Mouse (Mus musculus) embryonic facial prominence, embryonic 14.5 days (tissue): ENCODE data around the gene Sult6b2. TPM values are rescaled to one million over a fixed set of nuclear protein-coding genes. Genes with fewer than 3 reads are reported as not detected.
A peak's percentile ranks its signal among the peaks of the same experiment; 100 is the strongest.

ENCODE experiments used
- ATAC-seq: fragments of 200-750 bp; cut with Nextera tagmentation; 2 replicates; pipeline ENCODE4 v1.8.0; 2017; ENCODE audit warnings: low read depth, moderate number of reproducible peaks, moderate TSS enrichment
- DNase-seq: peaks from one replicate; pipeline ENCODE4 v3.0.0-alpha.2; 2015; ENCODE audit warnings: low spot score
- H3K27ac ChIP-seq: fragments of 300-500 bp; sonication (generic); replicated peaks from 2 replicates; pipeline ENCODE4 v1.5.1; 2014; ENCODE audit warnings: low read depth, mild to moderate bottlenecking, low read length, moderate library complexity
- H3K27me3 ChIP-seq: fragments of 300-500 bp; sonication (generic); replicated peaks from 2 replicates; pipeline ENCODE4 v1.6.1; 2014; ENCODE audit warnings: low read length; ENCODE audit not compliant: control insufficient read depth, insufficient read depth
- H3K36me3 ChIP-seq: fragments of 300-500 bp; sonication (generic); 2 replicates; pipeline ENCODE4 v1.6.1; 2014; ENCODE audit warnings: low read length, mixed read lengths; ENCODE audit not compliant: control insufficient read depth, insufficient read depth
- H3K4me1 ChIP-seq: fragments of 300-500 bp; sonication (generic); 2 replicates; pipeline ENCODE4 v1.6.1; 2014; ENCODE audit warnings: antibody characterized with exemption, low read length; ENCODE audit not compliant: control insufficient read depth, insufficient read depth
- H3K4me2 ChIP-seq: fragments of 300-500 bp; sonication (generic); 2 replicates; pipeline ENCODE4 v1.6.1; 2014; ENCODE audit warnings: low read depth, mild to moderate bottlenecking, low read length, moderate library complexity, mixed read lengths
- H3K4me3 ChIP-seq: fragments of 300-500 bp; sonication (generic); 2 replicates; pipeline ENCODE4 v1.5.1; 2014; ENCODE audit warnings: low read depth, mild to moderate bottlenecking, low read length
- H3K9ac ChIP-seq: fragments of 300-500 bp; sonication (generic); 2 replicates; pipeline ENCODE4 v1.6.1; 2014; ENCODE audit warnings: low read depth, mild to moderate bottlenecking, low read length, moderate library complexity, mixed read lengths
- H3K9me3 ChIP-seq: fragments of 300-500 bp; sonication (generic); 2 replicates; pipeline ENCODE4 v1.6.1; 2016; ENCODE audit warnings: low read length; ENCODE audit not compliant: control insufficient read depth
- WGBS: fragments of 180-500 bp; shearing (Covaris S2); extraction: QIAGEN DNeasy Blood & Tissue Kit; methylation state at CpG from one replicate; pipeline ENCODE4 v1.1.7; 2014; 5-methylcytosine and 5-hydroxymethylcytosine counted together
- polyA plus RNA-seq: library from polyadenylated mRNA; unstranded; fragments of >200 nt; fragmentation: Nextera tagmentation; extraction: Ambion mirVana; gene quantifications from 2 replicates; pipeline ENCODE4 v1.2.1, GENCODE M21; 2014

Gene Sult6b2
- polyA plus RNA-seq, 1 experiment from 2014 or later = not detected

DNA sequence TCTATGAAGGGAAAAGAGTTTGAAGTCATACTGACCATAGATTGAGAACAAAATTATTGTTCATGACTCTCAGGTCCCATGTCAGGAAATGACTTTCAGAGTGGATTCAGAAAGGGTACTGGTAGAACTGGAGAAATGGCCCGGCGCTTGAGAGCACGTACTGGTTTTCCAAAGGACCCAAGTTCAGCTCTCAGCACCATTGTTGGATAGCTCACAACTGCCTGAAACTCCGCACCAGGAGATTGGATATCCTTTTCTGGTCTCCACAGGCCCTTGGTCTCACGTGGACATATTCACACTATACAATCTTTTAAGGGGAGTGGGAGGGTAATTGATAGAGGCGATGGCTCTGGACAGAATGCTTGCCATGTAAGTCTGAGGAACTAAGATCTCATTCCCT lies 46.3 kb downstream of the Sult6b2 start:
- DNase-seq (no peak), ATAC-seq (no peak)
- H3K4me1 ChIP-seq = peaks cover 11% of the 10 kb centered on the region
- 93% methylated on average over 6 of the region's 6 CpGs for WGBS
- H3K9me3 ChIP-seq = no peaks in the 10 kb centered on the region
- peaks cover 10% of the 10 kb centered on the region for H3K27me3 ChIP-seq
- peak overlapping the region; percentile 84 for H3K4me3 ChIP-seq
- peak overlapping the region; percentile 90; the same call in 1 of the 2 replicates for H3K9ac ChIP-seq
- peaks cover 15% of the 10 kb centered on the region; the same call in 1 of the 2 replicates for H3K36me3 ChIP-seq
- H3K27ac ChIP-seq = no peak overlapping the region
- peak overlapping the region; percentile 78 for H3K4me2 ChIP-seq

GRCm38 (mm10) chr6:142757334-142757965 lies 46.9 kb downstream of the Sult6b2 start:
- Histone ChIP-seq H3K4me1 (peaks cover 11% of the 10 kb centered on the region), H3K36me3 (peaks cover 15% of the 10 kb centered on the region; the same call in 1 of the 2 replicates), H3K27ac (peak overlapping the region; percentile 72), H3K4me3 (peak overlapping the region; percentile 84), H3K4me2 (peak overlapping the region; percentile 78), H3K9ac (peak overlapping the region; percentile 90), H3K9me3 (no peaks in the 10 kb centered on the region), H3K27me3 (peaks cover 10% of the 10 kb centered on the region)
- peak; percentile 32 for DNase-seq
- ATAC-seq = no peak
- WGBS = 47% methylated on average over 10 of the region's 10 CpGs

GRCm38 (mm10) chr6:142756507-142757333 lies 47.6 kb downstream of the Sult6b2 start, which contains the start of gene Cmas:
TSS of gene Cmas (plus strand) at chr6:142756686.
- Histone ChIP-seq H3K4me3 (peak within 1 kb of the TSS; percentile 84), H3K27ac (peak within 1 kb of the TSS; percentile 72), H3K9ac (peak within 1 kb of the TSS; percentile 90), H3K4me1 (peaks cover 11% of the 10 kb centered on the region), H3K4me2 (peak within 1 kb of the TSS; percentile 78), H3K9me3 (no peaks in the 10 kb centered on the region), H3K36me3 (peaks cover 15% of the 10 kb centered on the region; the same call in 1 of the 2 replicates), H3K27me3 (peaks cover 10% of the 10 kb centered on the region)
- peak; percentile 98 for ATAC-seq
- DNase-seq = peak; percentile 95
- under 1% methylated on average over 28 of the region's 68 CpGs for WGBS

- DNase-seq = peak; percentile 27
- ATAC-seq = no peak
- no peak overlapping the region for H3K27ac ChIP-seq
- no peaks in the 10 kb centered on the region for H3K9me3 ChIP-seq
- H3K9ac ChIP-seq = no peak overlapping the region
- peaks cover 4% of the 10 kb centered on the region; the same call in 1 of the 2 replicates for H3K4me1 ChIP-seq
- H3K4me3 ChIP-seq = no peak overlapping the region
- WGBS = 35% methylated on average over 14 of the region's 14 CpGs
- peaks cover 10% of the 10 kb centered on the region for H3K27me3 ChIP-seq
- no peaks in the 10 kb centered on the region for H3K36me3 ChIP-seq
- no peak overlapping the region for H3K4me2 ChIP-seq
Observed at GRCm38 (mm10) chr6:142752331-142753246, 51.7 kb downstream of the Sult6b2 start.

- ATAC-seq = peak; percentile 41; the same call in 1 of the 2 replicates
- Histone ChIP-seq H3K9ac (no peak overlapping the region), H3K27me3 (peaks cover 10% of the 10 kb centered on the region), H3K9me3 (no peaks in the 10 kb centered on the region), H3K4me3 (no peak overlapping the region), H3K4me2 (no peak overlapping the region), H3K27ac (no peak overlapping the region), H3K36me3 (no peaks in the 10 kb centered on the region), H3K4me1 (0 out of 2 replicates have a peak, but pooled peaks cover 7% of the 10 kb centered on the region)
- 49% methylated on average over 9 of the region's 9 CpGs for WGBS
- no peak for DNase-seq
Observed at GRCm38 (mm10) chr6:142751365-142751764, 52.9 kb downstream of the Sult6b2 start.

- no peaks in the 10 kb centered on the region for H3K27me3 ChIP-seq
- peak; percentile 19 for DNase-seq
- no peak for ATAC-seq
- H3K27ac ChIP-seq = no peak overlapping the region
- no peaks in the 10 kb centered on the region for H3K36me3 ChIP-seq
- H3K4me3 ChIP-seq = no peak overlapping the region
- WGBS = 67% methylated on average over 8 of the region's 8 CpGs
- H3K4me1 ChIP-seq = 0 out of 2 replicates have a peak, but pooled peaks cover 5% of the 10 kb centered on the region
- no peak overlapping the region for H3K9ac ChIP-seq
- H3K9me3 ChIP-seq = no peaks in the 10 kb centered on the region; the same call in 1 of the 2 replicates
- H3K4me2 ChIP-seq = no peak overlapping the region
Observed at GRCm38 (mm10) chr6:142748057-142748708, 56.1 kb downstream of the Sult6b2 start.

GRCm38 (mm10) chr6:142747165-142747564 lies 57.1 kb downstream of the Sult6b2 start:
- Histone ChIP-seq H3K27ac (no peak overlapping the region), H3K27me3 (no peaks in the 10 kb centered on the region), H3K4me2 (no peak overlapping the region), H3K36me3 (no peaks in the 10 kb centered on the region), H3K4me3 (no peak overlapping the region), H3K4me1 (0 out of 2 replicates have a peak, but pooled peaks cover 5% of the 10 kb centered on the region), H3K9ac (no peak overlapping the region), H3K9me3 (no peaks in the 10 kb centered on the region; the same call in 1 of the 2 replicates)
- ATAC-seq (no peak), DNase-seq (no peak)
- WGBS = 77% methylated on average over 2 of the region's 2 CpGs
